Mouse (Mus musculus) skeletal muscle tissue, adult 2 months (tissue): Measurements from ENCODE around the gene Dqx1.

Experiments
- DNase-seq: peaks from one replicate; pipeline ENCODE4 v3.0.0-alpha.2; 2012; ENCODE audit warnings: low read depth, low spot score

Gene Dqx1

GRCm38 (mm10) chr6:83057790-83058189 lies at the start of gene Dqx1:
Gene Dqx1 (plus strand): TSS chr6:83057844.
- no peak for DNase-seq

- no peak for DNase-seq
Observed at GRCm38 (mm10) chr6:83008659-83009058, 49.0 kb upstream of the Dqx1 start.

GRCm38 (mm10) chr6:83010010-83010409 lies 47.6 kb upstream of the Dqx1 start:
- DNase-seq: no peak

- no peak for DNase-seq
Observed at GRCm38 (mm10) chr6:83011255-83011654, 46.4 kb upstream of the Dqx1 start.

- no peak for DNase-seq
Observed at GRCm38 (mm10) chr6:83011756-83012155, 45.9 kb upstream of the Dqx1 start.

- no peak for DNase-seq
Observed at GRCm38 (mm10) chr6:83013444-83013843, 44.2 kb upstream of the Dqx1 start.

- DNase-seq: no peak
Observed at GRCm38 (mm10) chr6:83014482-83015466, 42.9 kb upstream of the Dqx1 start.

- DNase-seq: no peak
Observed at GRCm38 (mm10) chr6:83015749-83016148, 41.9 kb upstream of the Dqx1 start.

- peak; percentile 90 for DNase-seq
Observed at GRCm38 (mm10) chr6:83017190-83017589, 40.5 kb upstream of the Dqx1 start.

GRCm38 (mm10) chr6:83019044-83019443 lies 38.6 kb upstream of the Dqx1 start:
- DNase-seq: no peak

GRCm38 (mm10) chr6:83020121-83020520 lies 37.5 kb upstream of the Dqx1 start:
- DNase-seq: no peak

- no peak for DNase-seq
Observed at GRCm38 (mm10) chr6:83020836-83021593, 36.6 kb upstream of the Dqx1 start.

- no peak for DNase-seq
Observed at GRCm38 (mm10) chr6:83023008-83023407, 34.6 kb upstream of the Dqx1 start.

GRCm38 (mm10) chr6:83023786-83024185 lies 33.9 kb upstream of the Dqx1 start:
- no peak for DNase-seq

- no peak for DNase-seq
Observed at GRCm38 (mm10) chr6:83024421-83024820, 33.2 kb upstream of the Dqx1 start.

- no peak for DNase-seq
Observed at GRCm38 (mm10) chr6:83025221-83025620, 32.4 kb upstream of the Dqx1 start.

- no peak for DNase-seq
Observed at GRCm38 (mm10) chr6:83027293-83027692, 30.4 kb upstream of the Dqx1 start.

GRCm38 (mm10) chr6:83027706-83028105 lies 29.9 kb upstream of the Dqx1 start:
- no peak for DNase-seq

GRCm38 (mm10) chr6:83029777-83030176 lies 27.9 kb upstream of the Dqx1 start:
- DNase-seq: no peak

- DNase-seq: no peak
Observed at GRCm38 (mm10) chr6:83031111-83031510, 26.5 kb upstream of the Dqx1 start.

GRCm38 (mm10) chr6:83031921-83032590 lies 25.6 kb upstream of the Dqx1 start:
- DNase-seq: no peak

- no peak for DNase-seq
Observed at GRCm38 (mm10) chr6:83032769-83033191, 24.9 kb upstream of the Dqx1 start.
